Mouse (Mus musculus) spleen, postnatal 14 days (tissue): ENCODE data around the gene Melk.

Source experiments
- DNase-seq, 2 experiments: peaks; one replicate each; pipeline ENCODE4 v3.0.0; 2021 to 2022; ENCODE audit warnings: low spot score in 2 of 2

Gene Melk

DNA sequence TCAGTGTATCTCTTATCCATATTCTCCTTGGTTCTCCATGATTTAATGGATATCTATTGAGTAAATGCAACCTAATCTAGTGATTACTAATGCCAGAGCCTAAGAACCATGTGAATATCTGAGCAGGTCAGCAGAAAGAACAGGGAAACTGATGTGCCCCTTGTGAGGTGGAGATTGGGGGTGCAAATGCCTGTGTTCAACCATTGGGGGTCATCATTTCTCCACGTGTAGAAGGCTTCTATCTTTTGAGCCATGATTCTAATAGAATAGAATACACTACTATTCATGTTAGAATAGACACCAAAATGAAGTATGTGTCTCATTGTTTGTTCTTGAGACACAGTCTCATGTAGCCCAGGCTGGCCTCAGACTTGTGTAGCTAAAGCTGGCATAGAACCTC, 27.3 kb downstream of the Melk start:
- DNase-seq, result no peak

DNA sequence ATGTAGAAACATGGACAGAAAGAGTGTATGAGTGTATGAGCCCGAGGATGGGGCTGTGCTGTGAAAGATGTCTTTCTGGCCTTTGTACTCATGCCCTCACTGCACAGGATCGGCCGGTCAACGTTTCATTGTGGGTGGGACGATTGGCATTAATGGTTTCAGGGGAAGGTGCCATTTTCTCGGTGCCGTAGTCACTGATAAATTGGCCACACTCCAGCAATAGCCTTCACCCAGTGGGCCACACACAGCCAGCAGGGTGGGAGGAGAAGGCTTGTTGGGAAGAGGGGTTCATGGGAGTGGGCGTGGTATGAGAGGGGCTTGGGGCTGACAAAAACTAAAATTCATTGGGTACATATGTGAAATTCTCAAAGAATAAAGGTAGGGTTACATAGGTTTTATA, 34.3 kb downstream of the Melk start:
- DNase-seq, result no peak

DNA sequence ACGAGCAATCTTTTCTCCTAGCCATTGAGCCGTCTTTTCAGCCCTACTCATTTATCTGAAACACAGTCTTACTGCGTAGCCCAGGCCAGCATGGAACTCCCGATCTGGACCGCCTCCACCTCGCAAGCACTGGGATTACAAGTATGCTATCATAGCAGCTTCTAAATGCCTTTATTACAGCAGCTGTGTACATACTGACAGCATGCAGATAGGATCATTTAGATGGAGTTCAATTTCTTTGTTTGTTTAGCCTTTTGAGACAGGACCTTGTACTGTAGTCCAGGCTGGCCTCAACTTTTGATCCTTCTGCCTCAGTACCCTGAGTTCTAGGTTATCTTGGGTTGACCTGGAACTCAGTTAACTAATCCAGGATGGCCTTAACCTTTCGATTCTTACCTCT, 61.0 kb downstream of the Melk start:
- no peak for DNase-seq

DNA sequence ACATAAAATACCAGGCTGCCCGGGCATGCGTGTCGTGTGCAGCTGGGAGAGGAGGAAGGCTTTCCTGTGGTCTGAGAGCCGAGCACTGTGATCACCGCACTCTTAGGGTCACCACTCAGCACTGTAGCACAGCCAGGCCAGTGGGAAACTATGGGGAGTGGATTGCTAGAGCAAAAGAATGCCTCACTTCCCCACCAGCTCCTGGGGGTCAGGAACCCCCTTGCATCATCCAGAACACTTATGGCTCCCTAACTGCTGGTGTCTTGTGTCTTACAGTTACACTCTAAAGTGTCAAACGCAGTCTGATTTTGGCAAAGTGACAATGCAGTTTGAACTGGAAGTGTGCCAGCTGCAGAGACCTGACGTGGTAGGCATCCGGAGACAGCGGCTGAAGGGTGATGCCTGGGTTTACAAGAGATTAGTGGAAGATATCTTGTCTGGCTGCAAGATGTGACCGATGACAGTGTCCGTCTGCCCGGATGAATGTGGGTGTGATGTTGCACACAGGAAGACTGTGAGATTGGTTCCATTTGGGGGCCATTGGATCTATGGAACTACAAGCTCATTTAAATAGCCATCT, 62.8 kb downstream of the Melk start:
- DNase-seq, result no peak

DNA sequence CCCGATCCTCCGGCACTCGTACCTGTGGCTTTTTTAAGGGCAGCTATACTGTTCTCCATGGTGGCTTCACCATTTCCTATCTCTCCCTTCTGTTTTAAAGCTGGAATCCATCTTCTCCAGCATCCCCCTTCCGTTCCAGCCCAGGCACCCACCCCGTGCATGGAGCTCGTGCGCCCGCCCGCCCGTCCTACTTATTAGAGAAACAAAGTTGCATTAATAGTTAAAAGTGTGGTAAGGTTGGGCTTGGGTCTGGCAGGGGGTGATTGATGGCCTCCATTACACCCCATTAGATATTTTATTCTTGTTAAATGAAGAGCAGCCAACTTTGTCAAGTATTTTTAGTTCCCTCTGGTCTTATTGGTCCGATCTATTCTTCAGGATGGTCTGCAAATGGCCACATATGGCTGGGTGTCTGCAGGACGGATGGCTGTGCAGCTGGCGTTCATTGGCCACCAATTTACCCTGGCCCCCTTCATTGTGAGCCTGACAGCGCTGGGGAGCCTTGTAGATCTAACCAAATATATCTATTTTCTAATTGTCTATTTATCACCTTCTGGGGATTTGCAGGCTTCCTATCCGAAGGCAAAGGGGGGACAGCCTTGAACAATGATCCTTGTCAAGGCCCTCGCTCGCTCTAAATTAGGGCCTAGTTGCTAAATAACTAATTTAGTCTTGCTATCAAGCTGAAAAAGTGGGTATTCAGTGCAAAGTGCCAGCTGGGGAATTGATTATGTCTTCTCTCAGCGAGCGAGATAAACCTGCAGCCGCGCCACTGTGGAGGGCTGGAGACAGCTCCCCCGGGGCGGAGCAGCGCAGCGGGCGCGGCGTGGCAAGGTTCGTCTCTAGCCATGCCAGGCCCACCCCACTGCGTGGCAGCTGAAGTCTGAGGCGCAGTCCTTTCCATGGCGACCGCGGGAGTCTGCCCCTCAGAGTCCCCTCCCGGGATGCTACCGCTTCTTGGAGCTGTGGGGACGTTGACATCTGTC, 91.8 kb downstream of the Melk start:
- DNase-seq, result no peak

DNA sequence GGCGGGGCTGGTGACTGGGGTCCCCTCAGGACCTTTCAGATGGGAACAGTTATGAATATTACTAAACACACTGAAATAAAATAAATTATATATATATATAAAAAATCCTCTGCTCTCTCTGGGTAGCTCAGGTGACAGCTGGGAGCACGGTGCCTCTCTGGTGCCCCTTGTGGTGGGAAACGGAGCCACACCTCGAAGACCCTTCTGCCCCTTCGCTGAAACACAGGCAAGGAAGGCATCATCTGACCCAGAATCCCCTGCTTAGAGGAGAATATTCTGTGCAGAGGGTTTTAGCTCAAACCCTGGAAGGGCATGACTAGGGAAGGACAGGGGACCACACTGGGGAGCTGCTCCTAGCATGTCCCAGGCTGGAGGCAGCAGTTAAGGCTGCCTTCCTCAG, 101.9 kb downstream of the Melk start:
- peak in 1 of 2 experiments; percentile 9 for DNase-seq

DNA sequence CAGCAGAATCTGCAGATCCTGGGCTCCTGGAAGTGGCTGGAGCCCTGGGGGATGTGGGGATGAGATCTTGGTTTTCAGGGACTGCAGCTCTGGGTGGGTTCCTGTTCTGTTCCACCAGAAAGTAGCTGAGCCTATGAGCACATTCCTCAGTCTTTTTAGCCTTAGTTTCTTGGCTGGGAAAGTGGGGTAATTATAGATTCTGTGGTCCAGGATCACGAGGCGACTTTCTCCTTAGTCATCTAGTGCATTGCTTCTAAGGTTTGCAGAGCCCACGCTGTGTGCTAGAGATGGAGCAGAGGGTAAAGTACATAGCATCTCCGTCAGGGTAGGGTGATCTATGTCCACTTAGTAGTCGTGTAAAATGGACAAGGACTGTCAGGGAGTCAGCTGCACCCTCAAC, 103.8 kb downstream of the Melk start:
- DNase-seq, result no peak
